Mouse (Mus musculus) hindbrain, embryonic 13.5 days (tissue): Measurements from ENCODE around the gene Dnah2. TPM values are rescaled to one million over a fixed set of nuclear protein-coding genes. Genes with fewer than 3 reads are reported as not detected.

Source experiments
- ATAC-seq: fragments of 200-750 bp; cut with Nextera tagmentation; 2 replicates; pipeline ENCODE4 v1.8.0; 2017; ENCODE audit warnings: moderate TSS enrichment; ENCODE audit not compliant: low FRiP score
- H3K27ac ChIP-seq: fragments of 300-500 bp; sonication (generic); 2 replicates; pipeline ENCODE4 v1.5.1; 2015; ENCODE audit warnings: inconsistent platforms, mild to moderate bottlenecking, moderate library complexity
- H3K27me3 ChIP-seq: fragments of 300-500 bp; sonication (generic); 2 replicates; pipeline ENCODE4 v1.6.1; 2015; ENCODE audit warnings: mild to moderate bottlenecking, inconsistent platforms
- H3K36me3 ChIP-seq: fragments of 300-500 bp; sonication (generic); 2 replicates; pipeline ENCODE4 v1.6.1; 2015; ENCODE audit warnings: mild to moderate bottlenecking, inconsistent platforms
- H3K4me1 ChIP-seq: fragments of 300-500 bp; sonication (generic); replicated peaks from 2 replicates; pipeline ENCODE4 v1.6.1; 2015; ENCODE audit warnings: inconsistent platforms
- H3K4me2 ChIP-seq: fragments of 300-500 bp; sonication (generic); 2 replicates; pipeline ENCODE4 v1.6.1; 2015; ENCODE audit warnings: inconsistent platforms, mild to moderate bottlenecking, moderate library complexity
- H3K4me3 ChIP-seq: fragments of 300-500 bp; sonication (generic); 2 replicates; pipeline ENCODE4 v1.5.1; 2015; ENCODE audit warnings: mild to moderate bottlenecking, inconsistent platforms
- H3K9ac ChIP-seq: fragments of 300-500 bp; sonication (generic); 2 replicates; pipeline ENCODE4 v1.6.1; 2015; ENCODE audit warnings: mild to moderate bottlenecking, inconsistent platforms
- H3K9me3 ChIP-seq: fragments of 300-500 bp; sonication (generic); 2 replicates; pipeline ENCODE4 v1.6.1; 2016; ENCODE audit warnings: inconsistent platforms
- WGBS: fragments of 180-500 bp; shearing (Covaris S2); methylation state at CpG from one replicate; pipeline ENCODE4 v1.1.7; 2015; 5-methylcytosine and 5-hydroxymethylcytosine counted together
- polyA plus RNA-seq: library from polyadenylated mRNA; unstranded; fragments of >200 nt; fragmentation: Nextera tagmentation; extraction: Ambion mirVana; gene quantifications from 2 replicates; pipeline ENCODE4 v1.2.1, GENCODE M21; 2015

Dnah2 gene
- polyA plus RNA-seq, 1 experiment from 2014 or later: 2.1 TPM

- H3K36me3 ChIP-seq: no peaks in the 10 kb centered on the region
- H3K27ac ChIP-seq: no peak overlapping the region
- no peak overlapping the region for H3K4me3 ChIP-seq
- H3K9ac ChIP-seq: no peak overlapping the region
- H3K27me3 ChIP-seq: no peaks in the 10 kb centered on the region
- no peak overlapping the region for H3K4me2 ChIP-seq
- ATAC-seq: no peak
- H3K4me1 ChIP-seq: no peaks in the 10 kb centered on the region
- H3K9me3 ChIP-seq: no peaks in the 10 kb centered on the region
- WGBS: 91% methylated on average over 8 of the region's 8 CpGs
Observed at GRCm38 (mm10) chr11:69477645-69478044, 71.3 kb downstream of the Dnah2 start.

GRCm38 (mm10) chr11:69476802-69477201 is 72.1 kb downstream of the Dnah2 start:
- Histone ChIP-seq H3K27me3 (no peaks in the 10 kb centered on the region), H3K4me2 (no peak overlapping the region), H3K4me3 (no peak overlapping the region), H3K4me1 (0 out of 2 replicates have a peak, but pooled peaks cover 1% of the 10 kb centered on the region), H3K27ac (no peak overlapping the region), H3K36me3 (no peaks in the 10 kb centered on the region), H3K9ac (no peak overlapping the region), H3K9me3 (no peaks in the 10 kb centered on the region)
- no peak for ATAC-seq
- 95% methylated on average over 10 of the region's 10 CpGs for WGBS

- Histone ChIP-seq H3K9me3 (no peaks in the 10 kb centered on the region), H3K4me2 (no peak overlapping the region), H3K36me3 (no peaks in the 10 kb centered on the region), H3K4me3 (no peak overlapping the region), H3K27ac (no peak overlapping the region), H3K9ac (no peak overlapping the region), H3K27me3 (no peaks in the 10 kb centered on the region), H3K4me1 (0 out of 2 replicates have a peak, but pooled peaks cover 6% of the 10 kb centered on the region)
- ATAC-seq: no peak
- 66% methylated on average over 5 of the region's 5 CpGs for WGBS
Observed at GRCm38 (mm10) chr11:69474737-69475136, 74.2 kb downstream of the Dnah2 start.

- no peak overlapping the region for H3K4me3 ChIP-seq
- H3K9me3 ChIP-seq: no peaks in the 10 kb centered on the region
- H3K27me3 ChIP-seq: no peaks in the 10 kb centered on the region
- H3K36me3 ChIP-seq: no peaks in the 10 kb centered on the region
- WGBS: 93% methylated on average over 5 of the region's 5 CpGs
- H3K4me1 ChIP-seq: 0 out of 2 replicates have a peak, but pooled peaks cover 6% of the 10 kb centered on the region
- no peak for ATAC-seq
- no peak overlapping the region for H3K9ac ChIP-seq
- H3K27ac ChIP-seq: no peak overlapping the region
- H3K4me2 ChIP-seq: no peak overlapping the region
Observed at GRCm38 (mm10) chr11:69472687-69473086, 76.2 kb downstream of the Dnah2 start.

GRCm38 (mm10) chr11:69471491-69471890 is 77.4 kb downstream of the Dnah2 start:
- Histone ChIP-seq H3K9me3 (no peaks in the 10 kb centered on the region), H3K4me1 (0 out of 2 replicates have a peak, but pooled peaks cover 6% of the 10 kb centered on the region), H3K4me2 (no peak overlapping the region), H3K36me3 (no peaks in the 10 kb centered on the region), H3K9ac (no peak overlapping the region), H3K27ac (no peak overlapping the region), H3K27me3 (no peaks in the 10 kb centered on the region), H3K4me3 (no peak overlapping the region)
- 32% methylated on average over 8 of the region's 8 CpGs for WGBS
- ATAC-seq: no peak

- no peaks in the 10 kb centered on the region for H3K9me3 ChIP-seq
- H3K4me2 ChIP-seq: no peak overlapping the region
- no peak overlapping the region for H3K9ac ChIP-seq
- no peak overlapping the region for H3K27ac ChIP-seq
- H3K4me3 ChIP-seq: no peak overlapping the region
- ATAC-seq: no peak
- 0 out of 2 replicates have a peak, but pooled peaks cover 6% of the 10 kb centered on the region for H3K4me1 ChIP-seq
- H3K27me3 ChIP-seq: no peaks in the 10 kb centered on the region
- WGBS: 82% methylated on average over 9 of the region's 9 CpGs
- no peaks in the 10 kb centered on the region for H3K36me3 ChIP-seq
Observed at GRCm38 (mm10) chr11:69469301-69469700, 79.6 kb downstream of the Dnah2 start.

GRCm38 (mm10) chr11:69463996-69464395 is 84.9 kb downstream of the Dnah2 start:
- no peak overlapping the region for H3K4me2 ChIP-seq
- no peaks in the 10 kb centered on the region for H3K9me3 ChIP-seq
- no peaks in the 10 kb centered on the region for H3K4me1 ChIP-seq
- WGBS: 93% methylated on average over 7 of the region's 7 CpGs
- H3K27ac ChIP-seq: no peak overlapping the region
- no peak for ATAC-seq
- H3K4me3 ChIP-seq: no peak overlapping the region
- H3K9ac ChIP-seq: no peak overlapping the region
- H3K36me3 ChIP-seq: no peaks in the 10 kb centered on the region
- no peaks in the 10 kb centered on the region for H3K27me3 ChIP-seq

- H3K9me3 ChIP-seq: no peaks in the 10 kb centered on the region
- H3K36me3 ChIP-seq: no peaks in the 10 kb centered on the region
- WGBS: 89% methylated on average over 5 of the region's 5 CpGs
- no peaks in the 10 kb centered on the region for H3K27me3 ChIP-seq
- no peak for ATAC-seq
- no peak overlapping the region for H3K4me2 ChIP-seq
- no peak overlapping the region for H3K27ac ChIP-seq
- no peak overlapping the region for H3K9ac ChIP-seq
- H3K4me3 ChIP-seq: no peak overlapping the region
- peaks cover 11% of the 10 kb centered on the region for H3K4me1 ChIP-seq
Observed at GRCm38 (mm10) chr11:69461568-69461967, 87.3 kb downstream of the Dnah2 start.

GRCm38 (mm10) chr11:69459883-69460282 is 89.0 kb downstream of the Dnah2 start:
- Histone ChIP-seq H3K4me2 (no peak overlapping the region), H3K36me3 (no peaks in the 10 kb centered on the region), H3K4me1 (peaks cover 15% of the 10 kb centered on the region), H3K9me3 (no peaks in the 10 kb centered on the region), H3K4me3 (no peak overlapping the region), H3K27ac (no peak overlapping the region), H3K9ac (no peak overlapping the region), H3K27me3 (no peaks in the 10 kb centered on the region)
- no peak for ATAC-seq
- 82% methylated on average over 4 of the region's 4 CpGs for WGBS

GRCm38 (mm10) chr11:69457006-69457579 is 91.8 kb downstream of the Dnah2 start:
- H3K4me1 ChIP-seq: peaks cover 20% of the 10 kb centered on the region
- WGBS: 20% methylated on average over 6 of the region's 6 CpGs
- no peak overlapping the region for H3K9ac ChIP-seq
- H3K4me3 ChIP-seq: no peak overlapping the region
- no peaks in the 10 kb centered on the region for H3K9me3 ChIP-seq
- no peaks in the 10 kb centered on the region for H3K27me3 ChIP-seq
- no peak overlapping the region for H3K4me2 ChIP-seq
- peak; percentile 73 for ATAC-seq
- peak overlapping the region; percentile 75 for H3K27ac ChIP-seq
- H3K36me3 ChIP-seq: no peaks in the 10 kb centered on the region

- H3K27ac ChIP-seq: peak overlapping the region; percentile 26; the same call in 1 of the 2 replicates
- no peaks in the 10 kb centered on the region for H3K36me3 ChIP-seq
- no peak for ATAC-seq
- no peaks in the 10 kb centered on the region for H3K9me3 ChIP-seq
- H3K4me2 ChIP-seq: no peak overlapping the region
- no peak overlapping the region for H3K4me3 ChIP-seq
- H3K4me1 ChIP-seq: peaks cover 28% of the 10 kb centered on the region
- WGBS: 52% methylated on average over 23 of the region's 23 CpGs
- no peaks in the 10 kb centered on the region for H3K27me3 ChIP-seq
- H3K9ac ChIP-seq: no peak overlapping the region
Observed at GRCm38 (mm10) chr11:69452114-69452867, 96.6 kb downstream of the Dnah2 start.

- Histone ChIP-seq H3K4me2 (no peak overlapping the region), H3K9me3 (no peaks in the 10 kb centered on the region), H3K36me3 (no peaks in the 10 kb centered on the region), H3K27me3 (no peaks in the 10 kb centered on the region), H3K27ac (peak overlapping the region; percentile 36; the same call in 1 of the 2 replicates), H3K9ac (no peak overlapping the region), H3K4me1 (peaks cover 16% of the 10 kb centered on the region), H3K4me3 (no peak overlapping the region)
- 65% methylated on average over 7 of the region's 7 CpGs for WGBS
- ATAC-seq: no peak
Observed at GRCm38 (mm10) chr11:69447299-69447698, 101.6 kb downstream of the Dnah2 start.

GRCm38 (mm10) chr11:69443328-69443727 is 105.6 kb downstream of the Dnah2 start:
- Histone ChIP-seq H3K36me3 (no peaks in the 10 kb centered on the region), H3K9me3 (no peaks in the 10 kb centered on the region), H3K9ac (no peak overlapping the region), H3K27me3 (no peaks in the 10 kb centered on the region), H3K27ac (no peak overlapping the region), H3K4me3 (no peak overlapping the region), H3K4me1 (peaks cover 12% of the 10 kb centered on the region), H3K4me2 (no peak overlapping the region)
- 56% methylated on average over 5 of the region's 5 CpGs for WGBS
- ATAC-seq: no peak
